Mouse (Mus musculus) T-helper 1 cell (primary cell): ENCODE measurements around the gene Syt16.

Experiments
- in situ Hi-C: fragments of 300-600 bp; cut with MboI, MseI; formaldehyde crosslinking; loops from one replicate; pipeline ENCODE4 v1.15.1; 2025; ENCODE audit warnings: high pct_unique_total_duplicates

Gene Syt16

GRCm38 (mm10) chr12:74202431-74203042 lies 205.1 kb downstream of the Syt16 start:
- in situ Hi-C loops, result no loop called here

GRCm38 (mm10) chr12:74212156-74212555 lies 214.7 kb downstream of the Syt16 start:
- in situ Hi-C loops, result no loop called here

GRCm38 (mm10) chr12:74216103-74216728 lies 218.8 kb downstream of the Syt16 start:
- in situ Hi-C loops, result no loop called here

- in situ Hi-C loops, result no loop called here
Observed at GRCm38 (mm10) chr12:74219909-74220308, 222.4 kb downstream of the Syt16 start.

GRCm38 (mm10) chr12:74220651-74221050 lies 223.2 kb downstream of the Syt16 start:
- in situ Hi-C loops, result no loop called here

GRCm38 (mm10) chr12:74230808-74231207 lies 233.3 kb downstream of the Syt16 start:
- in situ Hi-C loops, result no loop called here

- in situ Hi-C loops, result no loop called here
Observed at GRCm38 (mm10) chr12:74232845-74233244, 235.4 kb downstream of the Syt16 start.

GRCm38 (mm10) chr12:74236191-74236590 lies 238.7 kb downstream of the Syt16 start:
- in situ Hi-C loops, result no loop called here

GRCm38 (mm10) chr12:74238056-74238455 lies 240.6 kb downstream of the Syt16 start:
- in situ Hi-C loops, result no loop called here

GRCm38 (mm10) chr12:74238806-74239205 lies 241.3 kb downstream of the Syt16 start:
- in situ Hi-C loops, result no loop called here

GRCm38 (mm10) chr12:74264846-74265245 lies 267.4 kb downstream of the Syt16 start:
- in situ Hi-C loops, result no loop called here

- in situ Hi-C loops, result no loop called here
Observed at GRCm38 (mm10) chr12:74267049-74267448, 269.6 kb downstream of the Syt16 start.

- in situ Hi-C loops, result no loop called here
Observed at GRCm38 (mm10) chr12:74268644-74269285, 271.3 kb downstream of the Syt16 start.

- in situ Hi-C loops, result no loop called here
Observed at GRCm38 (mm10) chr12:74272545-74272944, 275.1 kb downstream of the Syt16 start.

- in situ Hi-C loops, result loop anchor here (25.0 kb wide), 1 partner anchor 515 kb away; no protein-coding TSS in a partner anchor
Observed at GRCm38 (mm10) chr12:74277265-74277664, 279.8 kb downstream of the Syt16 start.

- in situ Hi-C loops, result loop anchor here (10.0 to 25.0 kb wide), 2 partner anchors 519 to 1187 kb away; no protein-coding TSS in a partner anchor
Observed at GRCm38 (mm10) chr12:74281403-74281802, 283.9 kb downstream of the Syt16 start.

GRCm38 (mm10) chr12:74282846-74283245 lies 285.4 kb downstream of the Syt16 start:
- in situ Hi-C loops, result loop anchor here (10.0 to 25.0 kb wide), 2 partner anchors 521 to 1188 kb away; no protein-coding TSS in a partner anchor

GRCm38 (mm10) chr12:74284020-74284684 lies 286.7 kb downstream of the Syt16 start:
- in situ Hi-C loops, result loop anchor here (10.0 to 25.0 kb wide), 2 partner anchors 522 to 1189 kb away; no protein-coding TSS in a partner anchor

GRCm38 (mm10) chr12:74284685-74285054 lies 287.2 kb downstream of the Syt16 start:
- in situ Hi-C loops, result loop anchor here (5.0 to 25.0 kb wide), 3 partner anchors 267 to 1190 kb away; no protein-coding TSS in a partner anchor

GRCm38 (mm10) chr12:74290983-74291382 lies 293.5 kb downstream of the Syt16 start:
- in situ Hi-C loops, result loop anchor here (25.0 kb wide), 1 partner anchor 529 kb away; no protein-coding TSS in a partner anchor

- in situ Hi-C loops, result loop anchor here (25.0 kb wide), 1 partner anchor 531 kb away; no protein-coding TSS in a partner anchor
Observed at GRCm38 (mm10) chr12:74293624-74294023, 296.2 kb downstream of the Syt16 start.

- in situ Hi-C loops, result loop anchor here (25.0 kb wide), 1 partner anchor 534 kb away; no protein-coding TSS in a partner anchor
Observed at GRCm38 (mm10) chr12:74296374-74296773, 298.9 kb downstream of the Syt16 start.
